Mouse (Mus musculus): ENCODE results near the gene Cenpm. TPM values are rescaled to one million over a fixed set of nuclear protein-coding genes. Genes with fewer than 3 reads are reported as not detected.

Cenpm gene
- 1 to 10 TPM; 5.1 to 5.3 TPM for total RNA-seq (2021)
- long read RNA-seq, experiment 1, partial matches to known transcripts: 0 of 4 reads
- long read RNA-seq, experiment 1, other reads (novel, unspliced or antisense): 1 of 4 reads
- long read RNA-seq, experiment 2, partial matches to known transcripts: 0 of 8 reads
- long read RNA-seq, experiment 2, other reads (novel, unspliced or antisense): 1 of 8 reads

GRCm38 (mm10) chr15:82244115-82244804, at the start of gene Cenpm:
Cenpm (minus strand) TSS chr15:82244748.
- DNase-seq (ENCODE audit: low spot score in 2 of 2): peak; percentile 94 to 96

- DNase-seq (ENCODE audit: low spot score in 2 of 2): peak in 1 of 2 experiments; percentile 64
These were observed 49.5 kb upstream of the Cenpm start for GRCm38 (mm10) chr15:82294059-82294458.

GRCm38 (mm10) chr15:82293271-82293711, 48.7 kb upstream of the Cenpm start:
- DNase-seq (ENCODE audit: low spot score in 2 of 2): no peak

GRCm38 (mm10) chr15:82292851-82293250, 48.3 kb upstream of the Cenpm start:
- no peak for DNase-seq (ENCODE audit: low spot score in 2 of 2)

- no peak for DNase-seq (ENCODE audit: low spot score in 2 of 2)
These were observed 45.7 kb upstream of the Cenpm start for GRCm38 (mm10) chr15:82290252-82290651.

GRCm38 (mm10) chr15:82286157-82286556, 41.6 kb upstream of the Cenpm start:
- DNase-seq (ENCODE audit: low spot score in 2 of 2): no peak

GRCm38 (mm10) chr15:82280638-82281037, 36.1 kb upstream of the Cenpm start:
- peak in 1 of 2 experiments; percentile 6 for DNase-seq (ENCODE audit: low spot score in 2 of 2)

GRCm38 (mm10) chr15:82277591-82277990, 33.0 kb upstream of the Cenpm start:
- DNase-seq (ENCODE audit: low spot score in 2 of 2): no peak

GRCm38 (mm10) chr15:82274927-82275901, 30.7 kb upstream of the Cenpm start:
- DNase-seq (ENCODE audit: low spot score in 2 of 2): peak; percentile 78 to 79

- no peak for DNase-seq (ENCODE audit: low spot score in 2 of 2)
These were observed 30.0 kb upstream of the Cenpm start, which contains the start of gene Sept3 for GRCm38 (mm10) chr15:82274593-82274926. Sept3 (plus strand) TSS chr15:82274893.

GRCm38 (mm10) chr15:82272295-82272694, 27.7 kb upstream of the Cenpm start:
- DNase-seq (ENCODE audit: low spot score in 2 of 2): no peak

GRCm38 (mm10) chr15:82271201-82271600, 26.7 kb upstream of the Cenpm start:
- DNase-seq (ENCODE audit: low spot score in 2 of 2): peak; percentile 61 to 74

GRCm38 (mm10) chr15:82268783-82269182, 24.2 kb upstream of the Cenpm start:
- DNase-seq (ENCODE audit: low spot score in 2 of 2): no peak

GRCm38 (mm10) chr15:82268185-82268584, 23.6 kb upstream of the Cenpm start:
- DNase-seq (ENCODE audit: low spot score in 2 of 2): peak; percentile 52 to 63

- peak; percentile 69 to 71 for DNase-seq (ENCODE audit: low spot score in 2 of 2)
These were observed 21.8 kb upstream of the Cenpm start for GRCm38 (mm10) chr15:82266356-82266755.

- DNase-seq (ENCODE audit: low spot score in 2 of 2): peak; percentile 74 to 75
These were observed 15.0 kb upstream of the Cenpm start for GRCm38 (mm10) chr15:82259510-82259909.

GRCm38 (mm10) chr15:82255944-82256383, 11.4 kb upstream of the Cenpm start:
- peak; percentile 87 to 94 for DNase-seq (ENCODE audit: low spot score in 2 of 2)

- no peak for DNase-seq (ENCODE audit: low spot score in 2 of 2)
These were observed 10.7 kb upstream of the Cenpm start for GRCm38 (mm10) chr15:82255248-82255647.

GRCm38 (mm10) chr15:82252097-82252496, 7.5 kb upstream of the Cenpm start, which contains the start of gene 1500009C09Rik:
1500009C09Rik (plus strand) TSS chr15:82252397.
- no peak for DNase-seq (ENCODE audit: low spot score in 2 of 2)

GRCm38 (mm10) chr15:82251579-82251978, 7.0 kb upstream of the Cenpm start:
- DNase-seq (ENCODE audit: low spot score in 2 of 2): no peak

GRCm38 (mm10) chr15:82247131-82247776, 2.7 kb upstream of the Cenpm start:
- no peak for DNase-seq (ENCODE audit: low spot score in 2 of 2)

Data from layer of hippocampus, postnatal 14 days (tissue).